Mouse (Mus musculus) gastrocnemius, postnatal 36 days (tissue): ENCODE data around the gene Fgl2. TPM values are rescaled to one million over a fixed set of nuclear protein-coding genes. Genes with fewer than 3 reads are reported as not detected.

Experiments
- DNase-seq, 2 experiments: peaks; one replicate each; pipeline ENCODE4 v3.0.0; 2022
- intact Hi-C: fragments of 180-260 bp; cut with DNase I; formaldehyde crosslinking; loops from one replicate; pipeline ENCODE4 v1.15.1; 2025
- total RNA-seq, 2 experiments: library from RNA; stranded (reverse); gene quantifications; 2 replicates each; pipeline ENCODE4 v1.2.3; 2021

Gene Fgl2
- total RNA-seq, 2 experiments from 2014 or later: 4.5 to 9.9 TPM

DNA sequence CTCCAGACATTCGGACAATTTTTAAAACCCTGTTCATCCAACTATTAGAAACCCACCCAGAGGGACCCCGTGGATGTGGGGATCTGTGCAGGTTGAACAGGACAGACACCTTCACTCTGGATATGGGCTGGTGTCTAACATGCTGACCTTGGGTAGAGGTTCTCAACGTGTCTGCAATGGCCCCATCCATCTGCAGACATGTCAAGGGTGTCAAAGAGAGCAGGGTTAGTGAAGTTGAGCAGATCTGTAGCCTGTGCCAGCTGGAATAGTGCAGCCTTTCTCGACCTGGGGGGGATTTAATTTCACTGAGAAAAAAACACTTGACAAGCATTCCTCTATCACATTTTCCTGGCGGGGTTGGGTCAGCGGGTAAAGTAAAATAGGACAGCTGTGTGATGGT lies 10.2 kb downstream of the Fgl2 start:
- intact Hi-C loops: no loop called here
- DNase-seq: no peak

- intact Hi-C loops: no loop called here
- no peak for DNase-seq
Observed at GRCm38 (mm10) chr5:21383392-21384251, 11.2 kb downstream of the Fgl2 start.

GRCm38 (mm10) chr5:21384252-21384960 lies 12.0 kb downstream of the Fgl2 start:
- DNase-seq: no peak
- intact Hi-C loops: no loop called here

GRCm38 (mm10) chr5:21384976-21385375 lies 12.5 kb downstream of the Fgl2 start:
- no peak for DNase-seq
- intact Hi-C loops: no loop called here

DNA sequence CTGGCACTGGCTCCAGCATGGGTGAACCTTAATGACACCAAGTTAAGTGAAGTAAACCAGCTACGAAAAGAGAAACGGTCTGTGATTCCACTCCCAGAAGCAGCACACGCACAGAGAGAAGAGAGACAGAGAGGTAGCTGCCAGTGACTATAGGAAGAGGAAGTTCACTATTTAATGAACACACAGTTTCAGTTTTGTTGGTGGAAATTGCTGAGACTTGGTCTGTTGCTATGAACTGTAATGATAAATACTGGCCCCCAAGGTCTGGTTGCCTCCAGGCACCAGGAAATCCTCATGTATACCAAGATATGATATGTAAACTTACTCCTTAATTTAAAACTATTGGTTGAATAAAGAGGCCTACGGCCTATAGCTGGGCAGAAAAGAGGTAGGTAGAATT lies 14.0 kb downstream of the Fgl2 start:
- intact Hi-C loops: no loop called here
- no peak for DNase-seq

DNA sequence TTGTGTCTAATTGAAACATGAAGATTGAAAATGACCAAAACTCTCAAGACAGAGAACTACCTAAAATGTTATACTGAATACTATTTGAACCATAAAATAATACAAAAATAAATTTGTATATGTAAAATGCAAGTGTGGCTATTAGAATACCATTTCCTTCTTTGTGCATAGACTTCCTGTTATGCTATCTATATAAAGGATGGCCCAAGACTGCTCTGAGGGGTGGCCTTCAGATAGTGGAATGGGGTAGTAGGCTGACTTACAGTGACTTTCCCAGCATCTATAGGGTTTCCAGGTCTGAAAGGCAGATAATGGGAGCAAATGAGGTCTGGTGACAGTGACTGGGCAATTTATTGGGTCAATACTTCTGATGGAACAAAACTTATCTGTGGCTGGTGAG lies 14.9 kb downstream of the Fgl2 start:
- intact Hi-C loops: no loop called here

GRCm38 (mm10) chr5:21388855-21389254 lies 16.4 kb downstream of the Fgl2 start:
- no peak for DNase-seq
- intact Hi-C loops: no loop called here

More for the DNA sequence above, 14.9 kb downstream of the Fgl2 start:
- DNase-seq: no peak

DNA sequence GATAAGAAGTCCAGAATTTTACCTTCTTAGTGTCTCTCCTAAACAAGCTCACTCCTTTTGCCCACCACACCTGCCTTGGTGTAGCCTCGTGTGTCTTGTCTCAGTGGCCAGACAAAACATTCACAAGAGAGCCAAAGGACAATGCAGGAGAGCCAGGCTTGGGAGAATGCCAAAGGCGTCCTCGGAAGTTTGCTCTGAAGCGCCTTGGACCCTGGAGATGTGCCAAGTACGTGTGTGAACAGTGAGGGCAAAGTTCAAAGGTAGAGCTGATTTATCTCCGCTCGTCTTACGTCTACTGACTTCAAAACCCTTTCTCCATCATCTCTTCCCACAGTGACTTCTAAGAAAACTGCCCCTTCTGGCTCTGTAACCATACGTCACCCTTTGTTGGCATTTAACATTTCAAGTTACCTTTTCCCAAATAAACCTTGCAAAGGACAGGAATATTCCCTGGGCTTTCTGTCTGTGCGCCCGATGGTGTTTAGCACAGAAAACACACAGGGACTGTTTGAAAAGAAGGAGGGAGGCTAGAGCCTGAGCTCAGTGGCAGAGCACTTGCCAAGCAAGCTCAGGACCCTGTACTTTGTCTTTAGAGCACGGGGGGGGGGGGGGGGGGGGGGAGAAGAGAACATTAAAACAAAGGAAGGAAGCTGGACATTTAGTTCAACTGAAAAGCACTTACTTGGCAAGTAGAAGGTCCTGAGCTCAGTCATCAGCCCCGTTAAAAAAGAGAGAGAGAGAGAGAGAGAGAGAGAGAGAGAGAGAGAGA lies 19.4 kb downstream of the Fgl2 start:
- no peak for DNase-seq
- intact Hi-C loops: no loop called here

GRCm38 (mm10) chr5:21394562-21394961 lies 22.1 kb downstream of the Fgl2 start:
- DNase-seq: no peak
- intact Hi-C loops: no loop called here

GRCm38 (mm10) chr5:21395205-21395840 lies 22.9 kb downstream of the Fgl2 start:
- intact Hi-C loops: no loop called here
- DNase-seq: no peak

DNA sequence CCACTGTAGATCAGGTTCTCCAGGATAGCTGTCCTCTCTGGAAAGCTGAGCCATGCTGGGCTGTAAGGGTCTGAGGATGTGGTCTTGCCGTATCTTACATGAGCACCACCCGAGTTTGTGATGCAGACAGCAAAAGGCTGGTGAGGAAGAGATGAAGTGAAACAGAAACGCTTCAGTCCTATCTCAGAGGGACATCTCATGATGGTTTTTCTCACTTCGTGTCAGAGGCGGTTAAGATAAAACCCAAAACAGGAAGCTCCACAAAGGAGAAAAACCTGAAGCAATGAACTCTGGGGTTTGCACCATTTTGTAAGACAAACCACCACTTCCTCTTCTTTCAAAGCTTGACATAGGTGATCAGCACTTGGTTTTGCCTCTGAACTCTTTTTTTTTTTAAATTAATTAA lies 38.8 kb downstream of the Fgl2 start:
- intact Hi-C loops: no loop called here

GRCm38 (mm10) chr5:21412056-21412455 lies 39.6 kb downstream of the Fgl2 start:
- intact Hi-C loops: no loop called here
- DNase-seq: no peak

More for the DNA sequence above, 38.8 kb downstream of the Fgl2 start:
- no peak for DNase-seq

DNA sequence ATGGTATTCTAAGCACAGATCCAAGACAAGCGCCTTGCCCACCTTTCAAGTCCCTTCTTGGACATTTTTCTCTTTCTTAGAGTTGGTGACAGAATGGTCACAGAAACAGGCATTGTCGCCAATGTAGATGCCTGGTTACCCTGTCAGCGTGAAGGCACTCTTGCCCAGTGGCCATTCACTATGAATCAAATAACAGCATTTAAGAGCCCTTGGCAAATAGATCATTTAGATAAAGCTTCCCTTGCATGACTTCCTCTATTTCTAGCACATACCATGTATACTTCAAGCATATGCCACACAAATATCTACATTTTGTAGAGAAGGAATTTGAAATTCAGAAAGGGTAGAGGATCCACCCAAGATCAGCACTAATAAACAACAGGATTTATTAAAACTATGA lies 40.9 kb downstream of the Fgl2 start:
- intact Hi-C loops: no loop called here

DNA sequence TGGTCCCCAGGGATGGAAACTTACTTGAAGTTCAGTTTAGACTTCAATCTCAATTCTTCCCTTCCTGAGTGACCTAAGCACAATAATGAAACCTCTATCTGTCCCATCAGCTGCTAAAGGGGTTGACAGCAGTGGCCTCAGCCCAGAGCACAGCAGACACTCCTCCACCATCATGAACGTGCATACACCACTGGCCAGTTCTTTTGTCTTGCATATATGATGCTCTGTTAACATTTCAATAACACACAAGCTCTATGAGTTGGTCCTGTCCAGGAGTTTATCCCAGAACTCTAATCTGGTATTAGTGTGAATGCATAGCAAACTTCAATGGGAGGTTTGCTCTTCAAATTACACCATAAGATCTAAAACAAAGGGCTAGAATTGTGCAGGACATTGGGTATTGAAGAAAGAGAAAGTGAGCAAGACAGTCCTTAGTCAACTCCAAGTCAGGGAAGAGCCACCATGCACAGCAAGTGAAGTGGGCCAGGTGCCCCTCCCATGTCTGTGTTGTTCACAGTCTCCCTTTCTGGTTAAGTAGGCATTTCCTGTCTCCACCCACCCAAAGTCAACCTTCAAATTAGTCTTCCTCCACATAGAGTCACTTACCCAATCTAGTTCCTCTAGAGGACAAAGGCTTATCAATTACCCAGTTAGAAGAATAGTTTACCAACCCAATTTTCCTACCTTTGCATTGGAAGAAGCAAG lies 41.8 kb downstream of the Fgl2 start:
- no peak for DNase-seq
- intact Hi-C loops: no loop called here

More for the DNA sequence above, 40.9 kb downstream of the Fgl2 start:
- no peak for DNase-seq

DNA sequence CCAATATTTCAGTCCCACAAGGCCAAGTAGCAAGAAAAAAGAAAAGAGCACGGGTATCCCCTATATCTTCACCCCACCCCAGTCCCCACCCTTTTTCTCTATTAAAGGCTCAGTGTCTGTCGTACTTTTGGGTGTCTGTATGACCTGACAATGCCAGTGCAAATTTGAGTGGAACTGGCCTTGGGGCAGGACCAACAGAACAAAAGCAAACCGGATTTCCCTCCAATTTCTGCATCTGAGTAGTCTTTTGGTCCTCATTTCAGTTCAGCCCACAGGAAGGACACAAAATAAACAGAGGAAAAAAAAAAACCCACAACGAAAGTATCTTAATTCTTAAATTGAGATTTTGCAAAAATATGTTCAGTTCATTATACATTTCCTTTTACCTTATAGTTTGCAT lies 46.2 kb downstream of the Fgl2 start:
- intact Hi-C loops: loop anchor here (2.0 kb wide), 1 partner anchor 94 kb away; no protein-coding TSS in a partner anchor
- no peak for DNase-seq

DNA sequence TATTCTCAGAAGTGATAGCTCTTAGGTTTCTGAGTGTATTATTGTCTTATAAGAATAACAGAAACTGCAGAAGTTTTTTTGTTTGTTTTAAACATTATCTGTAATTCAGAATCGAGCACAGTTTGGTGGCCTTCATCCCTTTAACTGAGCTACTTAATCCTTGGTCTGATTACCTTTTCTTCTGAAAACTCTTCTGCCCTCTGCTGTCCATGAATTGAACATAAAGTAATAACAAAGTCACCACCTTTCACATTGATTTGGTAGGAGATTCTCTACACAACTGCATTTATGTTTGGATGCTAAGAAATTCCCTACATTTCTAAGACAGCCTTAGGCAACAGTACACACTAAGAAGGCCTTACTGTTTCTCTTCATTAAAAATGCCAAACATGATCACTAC lies 48.2 kb downstream of the Fgl2 start:
- DNase-seq: no peak
- intact Hi-C loops: loop anchor here (2.0 kb wide), 1 partner anchor 156 kb away; no protein-coding TSS in a partner anchor

DNA sequence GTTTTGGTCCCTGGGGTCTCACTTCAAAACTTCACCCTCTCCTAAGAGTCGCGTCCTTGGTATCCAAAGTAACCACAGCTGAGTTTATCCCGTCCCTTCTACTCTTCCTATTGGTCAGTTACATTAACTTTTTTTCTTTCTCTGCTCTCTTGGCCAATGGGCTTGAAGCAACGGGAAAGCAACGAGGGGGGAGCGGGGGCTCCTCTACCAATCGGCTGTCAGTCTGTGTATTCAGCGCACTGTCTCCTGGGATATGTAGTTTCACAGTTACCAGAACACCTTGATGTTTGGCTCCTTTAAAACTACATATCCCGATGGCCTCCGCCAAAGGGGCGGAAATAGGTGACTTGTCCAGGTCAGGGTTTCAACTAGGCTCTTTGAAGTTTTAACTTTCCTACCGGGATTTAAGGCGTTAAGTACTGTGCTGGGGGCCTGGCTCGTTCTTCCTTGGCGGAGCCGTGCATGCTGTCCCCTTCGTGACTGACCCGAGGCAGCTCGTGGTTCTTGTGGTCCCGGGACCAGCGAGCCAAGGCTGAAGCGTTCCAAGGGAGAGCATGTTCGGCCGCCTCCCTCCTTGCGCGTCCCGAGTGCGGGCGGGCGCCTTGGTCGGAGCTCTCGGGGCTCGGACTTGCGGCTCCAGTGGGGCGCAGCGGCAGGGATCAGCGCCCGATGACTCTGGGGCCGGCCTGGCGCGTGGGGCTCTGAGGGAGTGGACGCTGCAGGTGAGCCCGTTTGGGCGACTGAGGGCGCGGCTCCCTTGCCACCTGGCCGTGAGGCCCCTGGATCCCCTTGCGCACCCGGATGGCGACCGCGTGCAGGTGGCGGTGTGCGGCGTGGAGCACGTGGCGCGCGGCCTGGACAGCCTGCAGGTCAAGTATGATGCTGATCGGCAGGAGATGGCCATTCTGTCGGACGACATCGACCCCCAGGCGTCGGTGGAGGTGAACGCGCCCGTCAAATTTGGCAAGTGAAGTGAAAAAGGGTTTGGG lies 52.5 kb downstream of the Fgl2 start, which contains the start of the genes Ccdc146 and Fam185a:
Ccdc146 (minus strand) TSS at position 64 of the 989 bp plus-strand sequence.
Fam185a (plus strand) TSS at position 345 of the 989 bp plus-strand sequence.
- intact Hi-C loops: no loop called here
- peak; percentile 72 to 86 for DNase-seq

- DNase-seq: no peak
- intact Hi-C loops: no loop called here
Observed at GRCm38 (mm10) chr5:21426666-21427065, 54.2 kb downstream of the Fgl2 start.
